25 mouse cellular contexts compared by ENCODE assay signal in the genomic region with DNA sequence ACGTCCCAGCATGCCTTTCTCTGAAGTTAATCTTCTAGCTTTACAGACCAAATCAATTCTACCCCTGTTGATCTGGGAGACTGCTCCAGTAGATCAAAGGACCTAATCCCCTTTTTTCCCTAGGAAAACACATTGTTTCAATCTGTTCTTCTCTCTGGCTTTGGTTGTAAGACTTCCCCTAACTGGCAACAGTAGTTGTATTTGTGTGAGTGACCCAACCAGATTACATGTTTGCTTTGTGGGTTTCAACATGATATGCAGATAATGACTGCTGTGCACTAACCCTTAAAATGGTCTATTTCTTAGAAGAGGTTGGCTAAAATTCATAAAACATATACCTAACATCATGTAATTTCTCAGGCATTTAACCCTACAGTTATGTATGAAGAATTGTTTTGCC. TPM values are rescaled to one million over a fixed set of nuclear protein-coding genes. Genes with fewer than 3 reads are reported as not detected.
DNase-seq lines count a peak whose midpoint lies in the region; ATAC-seq and TF ChIP-seq lines count a peak whose summit lies in the region.
"Had no signal": no experiment of that assay in that cellular context is flagged by ENCODE, and none has a peak within 500 bp of the region (broad histone marks: within the 10 kb centered on the region; RNA-seq: fewer than 3 reads in every experiment).

No protein-coding gene starts in this region.

- peak; percentile 39 for DNase-seq in embryonic facial prominence, embryonic 11.5 days (ENCODE audit: low spot score)
- no peak for DNase-seq in embryonic facial prominence, embryonic 10.5 days (ENCODE audit: low spot score)
- DNase-seq in limb, embryonic 14.5 days (ENCODE audit: low spot score) = peak; percentile 31
- no peak for DNase-seq in limb, embryonic 10.5 days (ENCODE audit: low spot score)
- no peak for DNase-seq in lung, postnatal 10 days
- peak; percentile 63 for DNase-seq in embryonic facial prominence, embryonic 14.5 days (ENCODE audit: low spot score)
- DNase-seq in c-Kit-positive CD71-positive TER-119-positive erythroid progenitor cells, embryonic 14.5 days (ENCODE audit: low spot score) = no peak
- DNase-seq: adrenal gland, postnatal 10 days; adrenal gland, postnatal 36 days; cerebellum, adult 11 months; cerebellum, adult 2 months; cerebellum, adult 9-11 months; cerebellum, postnatal 25 days; gastrocnemius, adult 2 months; gastrocnemius, postnatal 14 days had no signal

- no peaks in the 10 kb centered on the region for H3K27me3 ChIP-seq in embryonic facial prominence, embryonic 11.5 days (ENCODE audit: control insufficient read depth, insufficient read depth, low read length)
- no peaks in the 10 kb centered on the region for H3K27me3 ChIP-seq in embryonic facial prominence, embryonic 10.5 days (replicated peaks; ENCODE audit: low read depth, poor library complexity, severe bottlenecking)
- no peaks in the 10 kb centered on the region for H3K27me3 ChIP-seq in limb, embryonic 14.5 days (ENCODE audit: control insufficient read depth, insufficient read depth, low read length)
- no peaks in the 10 kb centered on the region for H3K27me3 ChIP-seq in limb, embryonic 10.5 days (ENCODE audit: low read depth, poor library complexity, severe bottlenecking)
- H3K27me3 ChIP-seq in lung, embryonic 15.5 days = no peaks in the 10 kb centered on the region
- H3K27me3 ChIP-seq in embryonic facial prominence, embryonic 14.5 days (replicated peaks; ENCODE audit: control insufficient read depth, insufficient read depth, low read length) = no peaks in the 10 kb centered on the region
- H3K27me3 ChIP-seq: embryonic facial prominence, embryonic 15.5 days; hindbrain, embryonic 12.5 days; hindbrain, embryonic 15.5 days had no signal

- H3K27ac ChIP-seq in embryonic facial prominence, embryonic 11.5 days (replicated peaks; ENCODE audit: low read depth, low read length) = no peak overlapping the region
- H3K27ac ChIP-seq in embryonic facial prominence, embryonic 10.5 days (replicated peaks) = no peak overlapping the region
- no peak overlapping the region for H3K27ac ChIP-seq in limb, embryonic 14.5 days (replicated peaks; ENCODE audit: low read depth, low read length)
- no peak overlapping the region for H3K27ac ChIP-seq in limb, embryonic 10.5 days
- H3K27ac ChIP-seq in lung, embryonic 15.5 days = peak overlapping the region; percentile 83; the same call in 1 of the 2 replicates
- peak overlapping the region; percentile 63; the same call in 1 of the 2 replicates for H3K27ac ChIP-seq in embryonic facial prominence, embryonic 14.5 days (replicated peaks; ENCODE audit: low read depth, low read length)
- H3K27ac ChIP-seq: embryonic facial prominence, embryonic 15.5 days; gastrocnemius, adult 2 months had no signal

- no peaks in the 10 kb centered on the region for H3K9me3 ChIP-seq in embryonic facial prominence, embryonic 11.5 days (replicated peaks; ENCODE audit: control insufficient read depth, low read length)
- no peaks in the 10 kb centered on the region for H3K9me3 ChIP-seq in embryonic facial prominence, embryonic 10.5 days
- H3K9me3 ChIP-seq in limb, embryonic 14.5 days (ENCODE audit: control insufficient read depth, low read length) = no peaks in the 10 kb centered on the region
- no peaks in the 10 kb centered on the region for H3K9me3 ChIP-seq in limb, embryonic 10.5 days (replicated peaks)
- H3K9me3 ChIP-seq in lung, embryonic 15.5 days = no peaks in the 10 kb centered on the region
- H3K9me3 ChIP-seq in embryonic facial prominence, embryonic 14.5 days (ENCODE audit: control insufficient read depth, low read length) = no peaks in the 10 kb centered on the region
- H3K9me3 ChIP-seq: embryonic facial prominence, embryonic 15.5 days; hindbrain, embryonic 12.5 days; hindbrain, embryonic 15.5 days had no signal

- no peaks in the 10 kb centered on the region for H3K36me3 ChIP-seq in embryonic facial prominence, embryonic 11.5 days (replicated peaks; ENCODE audit: control insufficient read depth, insufficient read depth, low read depth, low read length)
- H3K36me3 ChIP-seq in embryonic facial prominence, embryonic 10.5 days (replicated peaks) = no peaks in the 10 kb centered on the region
- H3K36me3 ChIP-seq in limb, embryonic 14.5 days (ENCODE audit: control insufficient read depth, insufficient read depth, low read length) = no peaks in the 10 kb centered on the region
- H3K36me3 ChIP-seq in limb, embryonic 10.5 days = no peaks in the 10 kb centered on the region
- no peaks in the 10 kb centered on the region for H3K36me3 ChIP-seq in lung, embryonic 15.5 days
- H3K36me3 ChIP-seq in embryonic facial prominence, embryonic 14.5 days (ENCODE audit: control insufficient read depth, insufficient read depth, low read length) = no peaks in the 10 kb centered on the region
- H3K36me3 ChIP-seq: embryonic facial prominence, embryonic 15.5 days; hindbrain, embryonic 12.5 days; hindbrain, embryonic 15.5 days had no signal

- no peaks in the 10 kb centered on the region; the same call in 1 of the 2 replicates for H3K4me1 ChIP-seq in embryonic facial prominence, embryonic 11.5 days (ENCODE audit: control insufficient read depth, insufficient read depth, low read length)
- H3K4me1 ChIP-seq in embryonic facial prominence, embryonic 10.5 days = peaks cover 17% of the 10 kb centered on the region
- H3K4me1 ChIP-seq in limb, embryonic 14.5 days (ENCODE audit: control insufficient read depth, insufficient read depth, low read length) = peaks cover 32% of the 10 kb centered on the region
- peaks cover 40% of the 10 kb centered on the region for H3K4me1 ChIP-seq in limb, embryonic 10.5 days
- peaks cover 39% of the 10 kb centered on the region for H3K4me1 ChIP-seq in lung, embryonic 15.5 days
- H3K4me1 ChIP-seq in embryonic facial prominence, embryonic 14.5 days (ENCODE audit: control insufficient read depth, insufficient read depth, low read length) = peaks cover 24% of the 10 kb centered on the region

- no peak overlapping the region for H3K9ac ChIP-seq in embryonic facial prominence, embryonic 11.5 days (replicated peaks; ENCODE audit: low read length)
- H3K9ac ChIP-seq in limb, embryonic 14.5 days (ENCODE audit: low read depth, low read length, severe bottlenecking) = no peak overlapping the region
- no peak overlapping the region for H3K9ac ChIP-seq in lung, embryonic 15.5 days
- H3K9ac ChIP-seq in embryonic facial prominence, embryonic 14.5 days (ENCODE audit: low read depth, low read length) = no peak overlapping the region
- H3K9ac ChIP-seq: embryonic facial prominence, embryonic 15.5 days; forebrain, postnatal 0 days; hindbrain, embryonic 12.5 days; hindbrain, embryonic 15.5 days had no signal

- H3K4me3 ChIP-seq in embryonic facial prominence, embryonic 11.5 days (ENCODE audit: low read depth, low read length) = no peak overlapping the region
- H3K4me3 ChIP-seq in embryonic facial prominence, embryonic 10.5 days = no peak overlapping the region
- H3K4me3 ChIP-seq in limb, embryonic 14.5 days (replicated peaks; ENCODE audit: low read length) = no peak overlapping the region
- no peak overlapping the region for H3K4me3 ChIP-seq in limb, embryonic 10.5 days
- H3K4me3 ChIP-seq in lung, embryonic 15.5 days = no peak overlapping the region
- H3K4me3 ChIP-seq in embryonic facial prominence, embryonic 14.5 days (ENCODE audit: low read depth, low read length) = no peak overlapping the region
- H3K4me3 ChIP-seq: embryonic facial prominence, embryonic 15.5 days; gastrocnemius, adult 2 months; hindbrain, embryonic 12.5 days; hindbrain, embryonic 15.5 days had no signal

- no peak for ATAC-seq in embryonic facial prominence, embryonic 11.5 days (replicated peaks; ENCODE audit: insufficient number of reproducible peaks, low FRiP score, low TSS enrichment, low read depth)
- ATAC-seq in limb, embryonic 14.5 days (ENCODE audit: low FRiP score, low read depth) = no peak
- no peak for ATAC-seq in lung, embryonic 15.5 days (ENCODE audit: borderline replicate concordance, extremely low read depth, low FRiP score, low TSS enrichment)
- no peak for ATAC-seq in embryonic facial prominence, embryonic 14.5 days (ENCODE audit: low read depth)
- ATAC-seq: activated CD4-positive, CD25-positive, alpha-beta regulatory T cell, adult 4 months; forebrain, postnatal 0 days had no signal

- no peak overlapping the region for H3K4me2 ChIP-seq in embryonic facial prominence, embryonic 11.5 days (ENCODE audit: low read depth, low read length)
- no peak overlapping the region for H3K4me2 ChIP-seq in limb, embryonic 14.5 days (replicated peaks; ENCODE audit: low read depth, low read length, severe bottlenecking)
- H3K4me2 ChIP-seq in lung, embryonic 15.5 days = no peak overlapping the region
- H3K4me2 ChIP-seq in embryonic facial prominence, embryonic 14.5 days (ENCODE audit: low read depth, low read length) = no peak overlapping the region
- H3K4me2 ChIP-seq: embryonic facial prominence, embryonic 15.5 days; heart, embryonic 11.5 days; hindbrain, embryonic 12.5 days; hindbrain, embryonic 15.5 days had no signal

- 55% methylated on average over 1 of the region's 1 CpGs for WGBS in embryonic facial prominence, embryonic 11.5 days
- 62% methylated on average over 1 of the region's 1 CpGs for WGBS in embryonic facial prominence, embryonic 10.5 days
- WGBS in limb, embryonic 14.5 days = 28% methylated on average over 1 of the region's 1 CpGs
- 49% methylated on average over 1 of the region's 1 CpGs for WGBS in limb, embryonic 10.5 days
- WGBS in lung, embryonic 15.5 days = 75% methylated on average over 1 of the region's 1 CpGs
- WGBS in embryonic facial prominence, embryonic 14.5 days = 37% methylated on average over 1 of the region's 1 CpGs

- no peak for TF ChIP-seq POLR2A in limb, embryonic 14.5 days (IDR thresholded peaks at IDR 0.05; ENCODE audit: borderline replicate concordance, extremely low read depth, insufficient read depth, insufficient read length)

RNA-seq across cellular contexts. Expression of gene Lmntd1, which starts 22.5 kb away (rescaled TPM):
- 0.20 TPM in 1 of 2 replicates, not detected in the other for polyA plus RNA-seq in embryonic facial prominence, embryonic 11.5 days (2014; fragmentation: Nextera tagmentation; extraction: Ambion mirVana)
- polyA plus RNA-seq in embryonic facial prominence, embryonic 10.5 days (2016; fragmentation: Nextera tagmentation; extraction: Ambion mirVana) = 0.15 TPM in 1 of 2 replicates, not detected in the other
- 0.72 and 0.79 TPM in 2 replicates for polyA plus RNA-seq in limb, embryonic 14.5 days (2012; rRNA removed)
- 0.88 and 0.98 TPM in 2 replicates for polyA plus RNA-seq in limb, embryonic 14.5 days (2014; fragmentation: Nextera tagmentation; extraction: Ambion mirVana)
- 0.04 TPM in 1 of 2 replicates, not detected in the other for polyA plus RNA-seq in limb, embryonic 10.5 days (2016; fragmentation: Nextera tagmentation; extraction: Ambion mirVana)
- polyA plus RNA-seq in lung, embryonic 15.5 days (2015; fragmentation: Nextera tagmentation; extraction: Ambion mirVana) = 0.97 and 1.9 TPM in 2 replicates
- 1.3 TPM in 2 replicates for polyA plus RNA-seq in embryonic facial prominence, embryonic 14.5 days (2014; fragmentation: Nextera tagmentation; extraction: Ambion mirVana)

RNA-seq across cellular contexts. Expression of gene Tuba3b, which starts 24.0 kb away (rescaled TPM):
- not detected in 2 replicates for polyA plus RNA-seq in embryonic facial prominence, embryonic 11.5 days (2014; fragmentation: Nextera tagmentation; extraction: Ambion mirVana)
- polyA plus RNA-seq in embryonic facial prominence, embryonic 10.5 days (2016; fragmentation: Nextera tagmentation; extraction: Ambion mirVana) = not detected in 2 replicates
- polyA plus RNA-seq in limb, embryonic 14.5 days (2012; rRNA removed) = 0.04 TPM in 1 of 2 replicates, not detected in the other
- polyA plus RNA-seq in limb, embryonic 14.5 days (2014; fragmentation: Nextera tagmentation; extraction: Ambion mirVana) = not detected in 2 replicates
- not detected in 2 replicates for polyA plus RNA-seq in limb, embryonic 10.5 days (2016; fragmentation: Nextera tagmentation; extraction: Ambion mirVana)
- not detected in 2 replicates for polyA plus RNA-seq in lung, embryonic 15.5 days (2015; fragmentation: Nextera tagmentation; extraction: Ambion mirVana)
- polyA plus RNA-seq in embryonic facial prominence, embryonic 14.5 days (2014; fragmentation: Nextera tagmentation; extraction: Ambion mirVana) = not detected in 2 replicates
- polyA plus RNA-seq: activated CD4-positive, CD25-positive, alpha-beta regulatory T cell, adult 4 months; cerebellum, adult 2 months; embryonic facial prominence, embryonic 15.5 days; forebrain, embryonic 11.5 days; forebrain, embryonic 14.5 days; forebrain, postnatal 0 days; frontal cortex, adult 2 months; heart, embryonic 11.5 days; hindbrain, embryonic 12.5 days; hindbrain, embryonic 15.5 days had no signal

Comparison
In these comparisons a context has a peak if more than half of its experiments do, and no peak if none do; other contexts are left out.
1. DNase-seq: peak in embryonic facial prominence, embryonic 11.5 days (single experiment), limb, embryonic 14.5 days (single experiment) and embryonic facial prominence, embryonic 14.5 days (single experiment); none in embryonic facial prominence, embryonic 10.5 days (single experiment), limb, embryonic 10.5 days (single experiment), lung, postnatal 10 days (single experiment) and c-Kit-positive CD71-positive TER-119-positive erythroid progenitor cells, embryonic 14.5 days (single experiment).
2. H3K27ac ChIP-seq: peak in lung, embryonic 15.5 days (single experiment) and embryonic facial prominence, embryonic 14.5 days (single experiment); none in embryonic facial prominence, embryonic 11.5 days (single experiment), embryonic facial prominence, embryonic 10.5 days (single experiment), limb, embryonic 14.5 days (single experiment) and limb, embryonic 10.5 days (single experiment).